Comparison of ENCODE assay signal across 14 mouse cellular contexts in genomic region chr14:51987177-51987576, GRCm38 (mm10). TPM values are rescaled to one million over a fixed set of nuclear protein-coding genes. Genes with fewer than 3 reads are reported as not detected.
DNase-seq lines count a peak whose midpoint lies in the region; ATAC-seq and TF ChIP-seq lines count a peak whose summit lies in the region.
"Had no signal": no experiment of that assay in that cellular context is flagged by ENCODE, and none has a peak within 500 bp of the region (broad histone marks: within the 10 kb centered on the region; RNA-seq: fewer than 3 reads in every experiment).

No protein-coding gene starts in this region.

- WGBS in lung, embryonic 14.5 days, result 86% methylated on average over 6 of the region's 6 CpGs
- WGBS in intestine, embryonic 15.5 days, result 85% methylated on average over 6 of the region's 6 CpGs

- no peaks in the 10 kb centered on the region for H3K9me3 ChIP-seq in lung, embryonic 14.5 days (ENCODE audit: low read depth, low read length)
- H3K9me3 ChIP-seq in intestine, embryonic 15.5 days, result no peaks in the 10 kb centered on the region
- H3K9me3 ChIP-seq: hindbrain, embryonic 15.5 days had no signal

- peaks cover 4% of the 10 kb centered on the region; the same call in 1 of the 2 replicates for H3K4me1 ChIP-seq in lung, embryonic 14.5 days (ENCODE audit: insufficient read depth)
- H3K4me1 ChIP-seq in intestine, embryonic 15.5 days (replicated peaks), result peaks cover 20% of the 10 kb centered on the region

- peak overlapping the region; percentile 76; the same call in 1 of the 2 replicates for H3K4me2 ChIP-seq in lung, embryonic 14.5 days
- peak overlapping the region; percentile 90 for H3K4me2 ChIP-seq in intestine, embryonic 15.5 days (replicated peaks)

- no peak overlapping the region for H3K27ac ChIP-seq in lung, embryonic 14.5 days (ENCODE audit: low read depth)
- no peak overlapping the region for H3K27ac ChIP-seq in intestine, embryonic 15.5 days
- H3K27ac ChIP-seq: hindbrain, embryonic 15.5 days had no signal

- H3K9ac ChIP-seq in lung, embryonic 14.5 days, result no peak overlapping the region
- H3K9ac ChIP-seq in intestine, embryonic 15.5 days, result no peak overlapping the region

- ATAC-seq in lung, embryonic 14.5 days (ENCODE audit: insufficient read depth), result no peak
- ATAC-seq in intestine, embryonic 15.5 days, result no peak
- peak; percentile 69 for ATAC-seq in megakaryocyte-erythroid progenitor cell, adult 5-6 weeks (replicated peaks; ENCODE audit: low FRiP score, low TSS enrichment, poor library complexity, severe bottlenecking)

- no peak for TF ChIP-seq CTCF in lung, embryonic 14.5 days (IDR thresholded peaks at IDR 0.05; ENCODE audit: low read depth)

- peaks cover 51% of the 10 kb centered on the region for H3K36me3 ChIP-seq in lung, embryonic 14.5 days (ENCODE audit: insufficient read depth)
- H3K36me3 ChIP-seq in intestine, embryonic 15.5 days, result peaks cover 25% of the 10 kb centered on the region

- no peaks in the 10 kb centered on the region for H3K27me3 ChIP-seq in lung, embryonic 14.5 days (ENCODE audit: insufficient read depth, low read length)
- H3K27me3 ChIP-seq in intestine, embryonic 15.5 days (replicated peaks), result no peaks in the 10 kb centered on the region
- H3K27me3 ChIP-seq: hindbrain, embryonic 15.5 days had no signal

- H3K4me3 ChIP-seq in lung, embryonic 14.5 days (ENCODE audit: low read depth, low read length), result no peak overlapping the region; the same call in 1 of the 2 replicates
- no peak overlapping the region for H3K4me3 ChIP-seq in intestine, embryonic 15.5 days (replicated peaks)

- DNase-seq in cerebellum, adult 9-10 months, result peak; percentile 9
- no peak for DNase-seq in cerebellum, postnatal 25 days
- DNase-seq in lung, embryonic 14.5 days, result no peak
- DNase-seq in lung, postnatal 10 days, result no peak
- DNase-seq in adrenal gland, postnatal 10 days, result no peak
- no peak for DNase-seq in urinary bladder, postnatal 14 days (ENCODE audit: low spot score)
- DNase-seq: lung, postnatal 36 days had no signal

RNA-seq across cellular contexts. Expression of gene Arhgef40, which starts 2.7 kb away (rescaled TPM):
- polyA plus RNA-seq in lung, embryonic 14.5 days (2014; fragmentation: Nextera tagmentation; extraction: Ambion mirVana), result 96.8 and 108 TPM in 2 replicates
- polyA plus RNA-seq in intestine, embryonic 15.5 days (2015; fragmentation: Nextera tagmentation; extraction: Ambion mirVana), result 64.4 and 65.9 TPM in 2 replicates
- 25.4 and 35.5 TPM in 2 replicates for total RNA-seq in megakaryocyte-erythroid progenitor cell, adult 5-6 weeks (2014; fragmentation: Nextera tagmentation)
- total RNA-seq in megakaryocyte-erythroid progenitor cell, adult 5-6 weeks (2017), result 5.1 and 39.4 TPM in 2 replicates
- total RNA-seq in adrenal gland, postnatal 10 days (2021), result 10 to 100 TPM; 60.8 to 78.7 TPM

RNA-seq across cellular contexts. Expression of gene Tmem253, which starts 28.3 kb away (rescaled TPM):
- polyA plus RNA-seq in lung, embryonic 14.5 days (2014; fragmentation: Nextera tagmentation; extraction: Ambion mirVana), result 0.35 and 0.74 TPM in 2 replicates
- polyA plus RNA-seq in intestine, embryonic 15.5 days (2015; fragmentation: Nextera tagmentation; extraction: Ambion mirVana), result 50.1 and 60.0 TPM in 2 replicates
- total RNA-seq in megakaryocyte-erythroid progenitor cell, adult 5-6 weeks (2014; fragmentation: Nextera tagmentation), result not detected in 2 replicates
- total RNA-seq in megakaryocyte-erythroid progenitor cell, adult 5-6 weeks (2017), result not detected in 2 replicates
- total RNA-seq in adrenal gland, postnatal 10 days (2021), result 1 to 10 TPM; 4.8 to 7.0 TPM

RNA-seq across cellular contexts. Expression of gene Zfp219, which starts 33.4 kb away (rescaled TPM):
- polyA plus RNA-seq in lung, embryonic 14.5 days (2014; fragmentation: Nextera tagmentation; extraction: Ambion mirVana), result 25.8 and 28.3 TPM in 2 replicates
- 29.7 and 29.8 TPM in 2 replicates for polyA plus RNA-seq in intestine, embryonic 15.5 days (2015; fragmentation: Nextera tagmentation; extraction: Ambion mirVana)
- total RNA-seq in megakaryocyte-erythroid progenitor cell, adult 5-6 weeks (2014; fragmentation: Nextera tagmentation), result 8.6 and 15.1 TPM in 2 replicates
- 4.8 and 30.1 TPM in 2 replicates for total RNA-seq in megakaryocyte-erythroid progenitor cell, adult 5-6 weeks (2017)
- 10 to 100 TPM; 54.6 to 59.2 TPM for total RNA-seq in adrenal gland, postnatal 10 days (2021)

RNA-seq across cellular contexts. Expression of gene Olfr221, which starts 55.1 kb away (rescaled TPM):
- not detected in 2 replicates for polyA plus RNA-seq in lung, embryonic 14.5 days (2014; fragmentation: Nextera tagmentation; extraction: Ambion mirVana)
- not detected in 2 replicates for polyA plus RNA-seq in intestine, embryonic 15.5 days (2015; fragmentation: Nextera tagmentation; extraction: Ambion mirVana)
- not detected in 2 replicates for total RNA-seq in megakaryocyte-erythroid progenitor cell, adult 5-6 weeks (2014; fragmentation: Nextera tagmentation)
- total RNA-seq in megakaryocyte-erythroid progenitor cell, adult 5-6 weeks (2017), result not detected in 2 replicates
- not detected for total RNA-seq in adrenal gland, postnatal 10 days (2021)
- total RNA-seq: layer of hippocampus, postnatal 14 days had no signal
- polyA plus RNA-seq: brain, embryonic 14.5 days; neural tube, embryonic 14.5 days; small intestine, adult 2 months had no signal

Comparison
In these comparisons a context has a peak if more than half of its experiments do, and no peak if none do; other contexts are left out.
1. RNA of gene Tmem253, which starts 28.3 kb away (total RNA-seq): 4.8 to 7.0 TPM in adrenal gland, postnatal 10 days; not detected in megakaryocyte-erythroid progenitor cell, adult 5-6 weeks; every median in the first group is over 4 times any median in the second.